18 mouse cellular contexts compared by ENCODE assay signal in the genomic region with DNA sequence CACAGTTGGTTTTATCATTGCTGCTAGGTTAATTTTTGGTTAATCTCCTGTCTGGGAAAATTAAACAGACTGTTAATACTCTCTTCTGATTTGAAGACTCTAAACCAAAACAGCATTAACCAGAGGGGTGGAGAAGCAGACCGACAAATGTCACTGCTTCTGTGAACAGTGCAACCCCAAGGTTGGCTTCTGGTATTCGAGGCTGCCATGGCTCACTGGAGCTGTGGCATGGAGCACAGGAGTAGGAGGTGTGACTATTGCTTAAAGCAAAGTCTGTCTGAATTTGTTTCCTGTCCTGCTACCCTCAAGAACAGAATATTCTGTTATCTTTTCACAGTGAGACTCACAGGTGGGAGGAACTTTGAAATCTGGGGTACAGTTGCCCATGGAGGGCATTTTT.
DNase-seq lines count a peak whose midpoint lies in the region; ATAC-seq and TF ChIP-seq lines count a peak whose summit lies in the region.
"Had no signal": no experiment of that assay in that cellular context is flagged by ENCODE, and none has a peak within 500 bp of the region (broad histone marks: within the 10 kb centered on the region; RNA-seq: fewer than 3 reads in every experiment).

No protein-coding gene starts in this region.

- WGBS in kidney, postnatal 0 days, result 23% methylated on average over 2 of the region's 2 CpGs
- WGBS in midbrain, embryonic 15.5 days, result 63% methylated on average over 2 of the region's 2 CpGs

- 0 out of 2 replicates have a peak, but pooled peaks have one; percentile 29 for ATAC-seq in kidney, postnatal 0 days (replicated peaks; ENCODE audit: low FRiP score, low read depth)
- ATAC-seq in midbrain, embryonic 15.5 days (replicated peaks), result no peak
- ATAC-seq: forebrain, embryonic 16.5 days had no signal

- no peaks in the 10 kb centered on the region for H3K4me1 ChIP-seq in kidney, postnatal 0 days (replicated peaks; ENCODE audit: insufficient read depth, low read length)
- no peaks in the 10 kb centered on the region for H3K4me1 ChIP-seq in midbrain, embryonic 15.5 days
- H3K4me1 ChIP-seq: embryonic facial prominence, embryonic 12.5 days; forebrain, embryonic 12.5 days; heart, embryonic 12.5 days; hindbrain, embryonic 15.5 days had no signal

- no peak overlapping the region for H3K9ac ChIP-seq in kidney, postnatal 0 days (ENCODE audit: low read depth, low read length)
- no peak overlapping the region for H3K9ac ChIP-seq in midbrain, embryonic 15.5 days
- H3K9ac ChIP-seq: embryonic facial prominence, embryonic 12.5 days; forebrain, embryonic 12.5 days; heart, embryonic 12.5 days; hindbrain, embryonic 15.5 days had no signal

- DNase-seq in kidney, adult 18-20 months, result peak; percentile 28
- peak; percentile 29 to 34 for DNase-seq in kidney, adult 8-10 months
- DNase-seq in kidney, postnatal 0 days (ENCODE audit: low spot score), result peak; percentile 31
- peak; percentile 40 to 49 for DNase-seq in kidney, postnatal 36 days
- no peak for DNase-seq in adrenal gland, postnatal 4 days (ENCODE audit: low spot score in 2 of 2)
- no peak for DNase-seq in cerebellum, adult 9-11 months
- DNase-seq: adrenal gland, adult 8-10 months; adrenal gland, postnatal 36 days; cerebellum, adult 11 months; cerebellum, adult 8-10 months; cerebellum, postnatal 25 days; gastrocnemius, postnatal 10 days had no signal

- H3K27me3 ChIP-seq in kidney, postnatal 0 days (ENCODE audit: insufficient read depth, low read length), result no peaks in the 10 kb centered on the region
- H3K27me3 ChIP-seq in midbrain, embryonic 15.5 days (replicated peaks), result no peaks in the 10 kb centered on the region
- H3K27me3 ChIP-seq: embryonic facial prominence, embryonic 12.5 days; forebrain, embryonic 12.5 days; heart, embryonic 12.5 days; hindbrain, embryonic 15.5 days had no signal

- no peaks in the 10 kb centered on the region for H3K36me3 ChIP-seq in kidney, postnatal 0 days (ENCODE audit: insufficient read depth, low read length)
- H3K36me3 ChIP-seq in midbrain, embryonic 15.5 days (replicated peaks), result no peaks in the 10 kb centered on the region
- H3K36me3 ChIP-seq: embryonic facial prominence, embryonic 12.5 days; forebrain, embryonic 12.5 days; heart, embryonic 12.5 days; hindbrain, embryonic 15.5 days had no signal

- TF ChIP-seq CTCF in kidney, postnatal 0 days (IDR thresholded peaks at IDR 0.05; ENCODE audit: low read depth), result no peak

- H3K4me2 ChIP-seq in kidney, postnatal 0 days (ENCODE audit: low read length), result no peak overlapping the region
- no peak overlapping the region for H3K4me2 ChIP-seq in midbrain, embryonic 15.5 days
- H3K4me2 ChIP-seq: embryonic facial prominence, embryonic 12.5 days; forebrain, embryonic 12.5 days; heart, embryonic 12.5 days; hindbrain, embryonic 15.5 days had no signal

- no peak overlapping the region for H3K4me3 ChIP-seq in kidney, postnatal 0 days (replicated peaks; ENCODE audit: low read depth, low read length)
- no peak overlapping the region for H3K4me3 ChIP-seq in midbrain, embryonic 15.5 days
- H3K4me3 ChIP-seq: embryonic facial prominence, embryonic 12.5 days; forebrain, embryonic 12.5 days; heart, embryonic 12.5 days; hindbrain, embryonic 15.5 days had no signal

- no peak overlapping the region for H3K27ac ChIP-seq in kidney, postnatal 0 days
- no peak overlapping the region for H3K27ac ChIP-seq in midbrain, embryonic 15.5 days
- H3K27ac ChIP-seq: embryonic facial prominence, embryonic 12.5 days; forebrain, embryonic 12.5 days; hindbrain, embryonic 15.5 days had no signal

- no peaks in the 10 kb centered on the region for H3K9me3 ChIP-seq in kidney, postnatal 0 days (replicated peaks; ENCODE audit: low read length)
- no peaks in the 10 kb centered on the region for H3K9me3 ChIP-seq in midbrain, embryonic 15.5 days
- H3K9me3 ChIP-seq: embryonic facial prominence, embryonic 12.5 days; forebrain, embryonic 12.5 days; heart, embryonic 12.5 days; hindbrain, embryonic 15.5 days had no signal

Comparison
In these comparisons a context has a peak if more than half of its experiments do, and no peak if none do; other contexts are left out.
1. DNase-seq: peak in kidney, adult 18-20 months (single experiment), kidney, adult 8-10 months (2 of 2), kidney, postnatal 0 days (single experiment) and kidney, postnatal 36 days (2 of 2); none in adrenal gland, postnatal 4 days (0 of 2) and cerebellum, adult 9-11 months (single experiment).